Mouse (Mus musculus) bone marrow, adult 2 months (tissue): ENCODE measurements at regions not wholly inside any gene's neighbourhood (a gene's known extent, or its start where the extent isn't known, plus 50 kb on each side); places are given as distances from the start of the nearest gene placed in this dataset.

Experiments
- H3K27ac ChIP-seq: fragments of 200-500 bp; 2 replicates; pipeline ENCODE4 v1.5.1; 2012; ENCODE audit warnings: low read depth, mild to moderate bottlenecking, control low read depth, inconsistent platforms, low read length; ENCODE audit not compliant: control insufficient read depth, poor library complexity, insufficient read depth
- H3K4me1 ChIP-seq: fragments of 200-500 bp; 2 replicates; pipeline ENCODE4 v1.6.1; 2011; ENCODE audit warnings: low read length; ENCODE audit not compliant: control insufficient read depth, insufficient read depth
- H3K4me3 ChIP-seq: fragments of 200-500 bp; replicated peaks from 2 replicates; pipeline ENCODE3; 2011; ENCODE audit warnings: mild to moderate bottlenecking, low read depth, low read length, control low read depth; ENCODE audit not compliant: control insufficient read depth
- CTCF ChIP-seq: fragments of 200-500 bp; IDR thresholded peaks from 2 replicates; pipeline ENCODE4 v1.5.1; 2011; ENCODE audit warnings: low read length, control low read depth; ENCODE audit not compliant: control insufficient read depth, insufficient read depth
- POLR2A ChIP-seq: fragments of 200-500 bp; IDR thresholded peaks from 2 replicates; pipeline ENCODE4 v1.6.1; 2011; ENCODE audit warnings: low read depth, mild to moderate bottlenecking, control low read depth, low read length, borderline replicate concordance; ENCODE audit not compliant: control insufficient read depth
- WGBS: fragments of 180-500 bp; shearing (Covaris S2); methylation state at CpG from one replicate; pipeline ENCODE4 v1.1.7; 2018; 5-methylcytosine and 5-hydroxymethylcytosine counted together

DNA sequence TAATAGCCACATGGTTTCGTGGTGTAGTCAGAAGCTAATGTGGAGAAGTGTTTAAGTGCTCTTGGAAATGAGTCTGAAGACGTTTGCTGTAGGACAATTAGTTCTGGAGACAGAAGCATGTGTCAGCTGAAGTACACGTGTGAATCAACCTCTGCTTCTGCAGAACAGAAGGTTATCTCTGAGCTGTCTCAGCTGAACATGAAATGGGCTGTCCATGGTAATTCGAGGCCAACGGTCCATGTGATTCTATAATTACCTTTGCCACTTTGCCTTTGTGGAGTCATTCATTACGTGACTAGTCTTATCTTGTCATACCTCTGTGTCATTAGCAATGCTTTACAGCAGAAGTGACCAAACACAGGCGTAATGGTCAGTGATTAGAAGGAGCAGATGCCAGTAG lies 295.6 kb upstream of the Veph1 start:
- Histone ChIP-seq H3K27ac (no peak overlapping the region), H3K4me1 (no peaks in the 10 kb centered on the region), H3K4me3 (no peak overlapping the region)
- TF ChIP-seq CTCF (no peak), POLR2A (no peak)
- 63% methylated on average over 7 of the region's 7 CpGs for WGBS

DNA sequence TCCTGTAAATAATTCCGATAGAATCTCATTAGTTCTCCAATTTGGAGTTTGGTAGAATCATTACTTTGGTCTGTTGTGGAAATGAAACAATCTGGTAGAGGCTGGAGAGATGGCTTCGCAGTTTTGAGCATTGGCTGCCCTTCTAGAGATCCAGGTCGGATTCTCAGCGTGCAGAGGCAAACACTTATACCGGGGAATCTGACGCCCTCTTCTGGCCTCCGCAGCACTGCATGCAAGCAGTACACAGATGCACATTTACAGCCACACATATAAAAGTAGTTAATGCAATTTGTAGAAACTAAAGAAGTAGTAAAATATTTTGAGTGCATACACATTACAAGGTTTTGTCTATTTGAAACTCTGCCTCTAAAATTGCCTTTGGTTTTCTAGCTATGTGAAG lies 294.1 kb upstream of the Veph1 start:
- H3K4me3 ChIP-seq = no peak overlapping the region
- no peak overlapping the region for H3K27ac ChIP-seq
- H3K4me1 ChIP-seq = no peaks in the 10 kb centered on the region
- no peak for TF ChIP-seq CTCF
- no peak for TF ChIP-seq POLR2A
- WGBS = 74% methylated on average over 7 of the region's 7 CpGs

DNA sequence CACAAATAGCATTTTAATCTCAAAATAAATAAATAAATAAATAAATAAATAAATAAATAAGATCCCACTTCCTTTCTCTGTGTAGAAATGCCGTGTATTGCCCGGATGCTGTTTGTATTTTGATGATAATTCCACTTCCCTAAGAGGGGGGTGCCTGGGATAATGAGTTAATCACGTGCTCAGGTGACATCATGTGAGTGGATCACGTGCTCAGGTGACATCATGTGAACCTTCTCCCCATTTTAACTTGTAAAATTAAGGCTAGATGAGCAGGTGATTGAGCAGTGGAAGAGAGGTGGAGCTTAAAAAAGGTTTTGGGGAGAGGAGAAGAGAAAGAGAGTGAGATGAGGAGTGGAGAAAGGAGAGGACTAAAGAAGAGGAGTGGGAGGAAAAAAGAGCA lies 292.8 kb upstream of the Veph1 start:
- WGBS = 67% methylated on average over 4 of the region's 4 CpGs
- Histone ChIP-seq H3K4me1 (no peaks in the 10 kb centered on the region), H3K4me3 (no peak overlapping the region), H3K27ac (no peak overlapping the region)
- TF ChIP-seq CTCF = no peak
- no peak for TF ChIP-seq POLR2A

DNA sequence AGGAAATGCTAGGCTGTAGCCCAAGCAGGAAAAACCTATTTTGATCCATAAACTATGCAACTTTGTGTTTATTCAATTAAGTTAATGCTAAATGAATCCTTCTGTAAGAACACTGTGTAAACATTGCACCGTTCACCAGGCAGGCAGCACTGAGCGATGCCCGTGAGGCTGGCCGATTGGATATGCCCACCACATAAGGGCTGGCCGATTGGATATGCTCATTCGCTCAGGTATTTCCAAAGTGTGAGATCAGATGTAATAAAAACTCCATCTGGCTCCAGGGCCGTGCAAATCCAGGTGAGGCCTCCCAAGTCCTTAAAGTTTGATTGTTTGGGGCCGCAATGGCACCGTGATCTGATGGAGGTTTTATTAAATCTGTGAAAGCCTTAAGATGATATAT lies 288.2 kb upstream of the Veph1 start:
- H3K27ac ChIP-seq = no peak overlapping the region
- H3K4me3 ChIP-seq = no peak overlapping the region
- 89% methylated on average over 9 of the region's 9 CpGs for WGBS
- H3K4me1 ChIP-seq = no peaks in the 10 kb centered on the region
- TF ChIP-seq CTCF = no peak
- no peak for TF ChIP-seq POLR2A

DNA sequence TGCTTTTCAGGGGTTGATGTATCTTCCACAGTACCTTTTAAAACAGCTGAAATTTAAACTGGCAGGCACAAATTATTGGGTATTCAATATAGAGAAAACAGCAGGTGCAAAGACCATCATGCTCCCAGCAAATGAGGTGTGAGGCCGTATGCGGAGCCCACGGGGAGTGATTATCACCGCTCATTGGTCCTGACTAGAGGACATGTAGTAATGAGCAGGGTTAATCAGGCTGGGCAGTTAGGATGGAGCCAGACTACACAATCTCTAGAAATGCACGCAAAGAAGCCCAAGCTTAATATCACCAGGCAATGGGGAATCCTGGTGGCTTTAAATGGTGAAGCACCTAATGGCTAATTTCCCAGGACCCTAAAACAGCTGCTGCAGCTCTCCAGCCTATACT lies 287.5 kb upstream of the Veph1 start:
- Histone ChIP-seq H3K4me3 (no peak overlapping the region), H3K4me1 (no peaks in the 10 kb centered on the region), H3K27ac (no peak overlapping the region)
- TF ChIP-seq CTCF (no peak), POLR2A (no peak)
- 87% methylated on average over 5 of the region's 5 CpGs for WGBS

DNA sequence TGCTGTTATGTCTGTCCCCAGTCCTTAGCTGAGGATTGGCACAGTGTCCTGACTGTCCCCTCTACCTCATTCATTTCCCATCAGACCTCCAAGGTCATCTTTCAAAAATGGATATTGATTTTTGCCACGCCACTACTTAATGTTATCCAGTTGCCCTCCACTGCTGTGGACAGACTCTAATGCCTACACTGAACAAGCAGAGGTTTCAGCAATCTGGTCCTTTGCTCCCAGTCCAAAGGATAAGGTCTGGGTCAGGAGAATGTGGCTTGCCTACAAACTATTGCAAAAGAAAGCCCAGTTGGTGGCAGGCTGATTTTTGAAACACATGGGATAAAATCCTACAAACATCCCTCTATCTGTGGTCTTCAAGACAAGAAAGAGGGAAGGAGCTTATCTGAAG lies 280.0 kb upstream of the Veph1 start:
- Histone ChIP-seq H3K4me1 (no peaks in the 10 kb centered on the region), H3K4me3 (no peak overlapping the region), H3K27ac (no peak overlapping the region)
- 61% methylated on average over 1 of the region's 1 CpGs for WGBS
- no peak for TF ChIP-seq POLR2A
- TF ChIP-seq CTCF = no peak

DNA sequence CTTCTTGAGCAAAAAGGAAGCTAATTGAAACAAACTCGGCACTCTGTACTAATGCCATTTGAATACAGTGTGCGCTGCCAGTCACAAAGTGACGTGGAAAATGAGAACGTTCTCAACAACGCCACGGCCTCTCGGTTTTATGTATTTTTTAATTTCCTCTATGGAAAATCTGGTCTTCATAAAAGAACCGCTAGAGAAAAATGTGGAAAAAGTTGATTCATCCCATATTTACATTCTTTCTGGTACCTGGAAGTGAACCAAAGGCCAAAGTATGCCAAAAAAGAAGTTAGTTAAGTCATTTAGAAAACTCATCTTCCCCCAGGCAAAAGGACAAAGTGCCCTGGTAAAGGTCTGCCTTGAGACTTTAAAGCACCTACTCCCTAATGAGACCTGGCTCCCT lies 277.7 kb upstream of the Veph1 start:
- 82% methylated on average over 8 of the region's 8 CpGs for WGBS
- Histone ChIP-seq H3K4me1 (no peaks in the 10 kb centered on the region), H3K4me3 (no peak overlapping the region), H3K27ac (no peak overlapping the region)
- TF ChIP-seq CTCF (no peak), POLR2A (no peak)

DNA sequence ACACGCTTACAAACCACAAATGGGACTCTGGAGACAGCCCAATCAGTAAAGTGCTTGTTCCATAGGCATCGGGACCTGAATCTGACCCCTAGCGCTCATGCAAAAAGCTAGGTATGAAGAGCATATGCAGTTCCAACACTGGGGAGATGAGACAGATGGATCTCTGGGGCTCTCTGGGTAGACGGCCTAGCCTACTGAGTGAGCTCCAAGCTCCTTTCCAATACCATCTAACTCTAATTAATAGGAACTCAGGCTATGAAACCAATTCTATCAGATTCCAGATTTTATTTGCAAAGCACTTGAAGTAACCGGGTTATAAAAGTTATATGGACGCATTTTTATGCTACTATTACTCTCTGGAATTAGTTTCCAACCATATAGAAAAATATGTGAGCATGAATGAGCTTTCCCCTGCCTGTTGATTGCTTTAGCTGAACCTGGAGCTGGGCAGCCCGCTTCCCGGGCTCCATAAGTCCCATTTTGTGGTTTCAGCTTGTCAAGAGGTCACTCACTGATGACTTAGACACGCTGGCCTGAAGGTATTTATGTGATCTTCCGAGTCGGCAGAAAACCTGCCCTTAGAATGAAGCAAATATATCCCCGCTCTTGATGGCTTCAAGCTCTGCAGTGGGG lies 276.4 kb upstream of the Veph1 start:
- 84% methylated on average over 12 of the region's 12 CpGs for WGBS
- TF ChIP-seq CTCF = no peak
- no peak for TF ChIP-seq POLR2A

DNA sequence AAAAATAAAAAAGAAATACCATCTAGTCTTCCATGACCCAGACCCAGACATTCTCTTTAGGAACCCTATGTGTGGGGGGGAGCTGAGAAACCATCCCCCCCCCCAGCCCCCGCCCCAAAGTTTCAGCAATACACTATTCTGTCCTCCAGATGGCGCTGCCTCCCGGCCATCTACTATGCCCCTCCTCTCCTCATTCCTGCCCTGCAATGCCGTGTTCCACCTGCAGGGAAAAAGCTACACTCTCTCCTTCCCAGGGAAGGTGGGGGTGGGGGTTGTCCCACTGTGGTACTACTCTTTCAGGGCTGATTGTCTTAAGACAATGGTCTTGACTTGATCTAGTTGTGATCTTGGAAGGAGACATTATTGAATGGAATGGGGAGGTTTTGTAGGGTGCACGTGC lies 273.7 kb upstream of the Veph1 start:
- Histone ChIP-seq H3K27ac (no peak overlapping the region), H3K4me3 (no peak overlapping the region), H3K4me1 (no peaks in the 10 kb centered on the region)
- 74% methylated on average over 5 of the region's 5 CpGs for WGBS
- TF ChIP-seq CTCF = peak; percentile 36
- no peak for TF ChIP-seq POLR2A

More for the DNA sequence above, 276.4 kb upstream of the Veph1 start:
- Histone ChIP-seq H3K4me3 (no peak overlapping the region), H3K4me1 (no peaks in the 10 kb centered on the region), H3K27ac (no peak overlapping the region)
